Mouse (Mus musculus) megakaryocyte, embryonic 14.5 days (primary cell): ENCODE data around the gene Acta1.

Experiments used
- FLI1 ChIP-seq: IDR thresholded peaks from 2 replicates; pipeline ENCODE4 v1.6.1; 2012; ENCODE audit warnings: low read length, inconsistent platforms, mixed read lengths
- GATA1 ChIP-seq: IDR thresholded peaks from 3 replicates; pipeline ENCODE4 v1.6.1; 2012; ENCODE audit warnings: mixed read lengths, low read length, inconsistent platforms, borderline replicate concordance

DNA sequence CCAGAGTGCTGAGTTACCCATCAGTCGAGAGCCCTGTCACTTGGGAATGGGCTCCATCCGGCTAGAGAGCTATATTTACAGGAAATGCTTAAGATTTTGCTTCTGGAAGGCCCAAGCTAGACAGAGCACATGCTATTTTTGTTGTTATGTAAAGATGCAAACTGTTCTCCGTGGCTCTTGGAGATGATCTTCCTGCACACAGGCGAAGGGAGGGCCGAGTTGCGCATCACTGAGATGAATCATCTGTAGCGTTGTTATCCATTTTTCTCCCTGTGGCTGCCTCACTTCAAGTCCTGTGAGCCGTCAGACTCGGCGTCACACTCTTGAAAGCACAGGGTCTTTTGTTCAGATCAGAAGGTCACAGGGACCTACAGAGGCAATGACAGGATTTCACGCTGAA lies 20.2 kb downstream of the Acta1 start:
- TF ChIP-seq GATA1 (no peak), FLI1 (no peak)
